Mouse (Mus musculus): Measurements from ENCODE around the gene Dedd2. TPM values are rescaled to one million over a fixed set of nuclear protein-coding genes. Genes with fewer than 3 reads are reported as not detected.

Gene Dedd2
- polyA plus RNA-seq, 1 experiment from 2014 or later = 11.0 TPM

GRCm38 (mm10) chr7:25227523-25228300 lies 7.3 kb upstream of the Dedd2 start:
- no peak overlapping the region for H3K4me3 ChIP-seq (ENCODE audit: low read depth, low read length)
- H3K4me1 ChIP-seq (ENCODE audit: control insufficient read depth, insufficient read depth, low read length) = no peaks in the 10 kb centered on the region
- DNase-seq (ENCODE audit: low spot score) (no peak), ATAC-seq (ENCODE audit: insufficient read depth, low FRiP score, low TSS enrichment) (no peak)
- no peaks in the 10 kb centered on the region for H3K9me3 ChIP-seq (ENCODE audit: control insufficient read depth, low read length)
- H3K27me3 ChIP-seq (ENCODE audit: control insufficient read depth, insufficient read depth, low read length) = no peaks in the 10 kb centered on the region
- H3K27ac ChIP-seq (ENCODE audit: low read depth, low read length) = no peak overlapping the region
- no peak overlapping the region for H3K9ac ChIP-seq (ENCODE audit: low read length)
- peaks cover 33% of the 10 kb centered on the region for H3K36me3 ChIP-seq (ENCODE audit: control insufficient read depth, insufficient read depth, low read length)
- 89% methylated on average over 1 of the region's 1 CpGs for WGBS
- no peak overlapping the region for H3K4me2 ChIP-seq (ENCODE audit: low read depth)

- ATAC-seq (ENCODE audit: insufficient read depth, low FRiP score, low TSS enrichment) = no peak
- Histone ChIP-seq H3K4me1 (ENCODE audit: control insufficient read depth, insufficient read depth, low read length) (peaks cover 20% of the 10 kb centered on the region), H3K27me3 (ENCODE audit: control insufficient read depth, insufficient read depth, low read length) (no peaks in the 10 kb centered on the region), H3K4me2 (ENCODE audit: low read depth) (peak overlapping the region; percentile 98), H3K9ac (ENCODE audit: low read length) (peak overlapping the region; percentile 59), H3K4me3 (ENCODE audit: low read depth, low read length) (peak overlapping the region; percentile 61), H3K36me3 (ENCODE audit: control insufficient read depth, insufficient read depth, low read length) (peaks cover 10% of the 10 kb centered on the region), H3K9me3 (ENCODE audit: control insufficient read depth, low read length) (no peaks in the 10 kb centered on the region), H3K27ac (ENCODE audit: low read depth, low read length) (no peak overlapping the region)
- DNase-seq (ENCODE audit: low spot score) = no peak
- WGBS = 87% methylated on average over 10 of the region's 10 CpGs
These were observed 2.0 kb upstream of the Dedd2 start for GRCm38 (mm10) chr7:25222275-25222967.

GRCm38 (mm10) chr7:25221102-25221883 lies 878 bp upstream of the Dedd2 start, which contains the start of gene Zfp526:
Zfp526 (plus strand) TSS chr7:25221425.
- Histone ChIP-seq H3K9me3 (ENCODE audit: control insufficient read depth, low read length) (no peaks in the 10 kb centered on the region), H3K4me1 (ENCODE audit: control insufficient read depth, insufficient read depth, low read length) (peaks cover 20% of the 10 kb centered on the region), H3K27ac (ENCODE audit: low read depth, low read length) (peak within 1 kb of the TSS; percentile 71), H3K27me3 (ENCODE audit: control insufficient read depth, insufficient read depth, low read length) (no peaks in the 10 kb centered on the region), H3K4me3 (ENCODE audit: low read depth, low read length) (peak within 1 kb of the TSS; percentile 61), H3K9ac (ENCODE audit: low read length) (peak within 1 kb of the TSS; percentile 59), H3K36me3 (ENCODE audit: control insufficient read depth, insufficient read depth, low read length) (peaks cover 8% of the 10 kb centered on the region), H3K4me2 (ENCODE audit: low read depth) (peak within 1 kb of the TSS; percentile 98)
- under 1% methylated on average over 45 of the region's 45 CpGs for WGBS
- DNase-seq (ENCODE audit: low spot score) (peak; percentile 99), ATAC-seq (ENCODE audit: insufficient read depth, low FRiP score, low TSS enrichment) (peak; percentile 93)

DNA sequence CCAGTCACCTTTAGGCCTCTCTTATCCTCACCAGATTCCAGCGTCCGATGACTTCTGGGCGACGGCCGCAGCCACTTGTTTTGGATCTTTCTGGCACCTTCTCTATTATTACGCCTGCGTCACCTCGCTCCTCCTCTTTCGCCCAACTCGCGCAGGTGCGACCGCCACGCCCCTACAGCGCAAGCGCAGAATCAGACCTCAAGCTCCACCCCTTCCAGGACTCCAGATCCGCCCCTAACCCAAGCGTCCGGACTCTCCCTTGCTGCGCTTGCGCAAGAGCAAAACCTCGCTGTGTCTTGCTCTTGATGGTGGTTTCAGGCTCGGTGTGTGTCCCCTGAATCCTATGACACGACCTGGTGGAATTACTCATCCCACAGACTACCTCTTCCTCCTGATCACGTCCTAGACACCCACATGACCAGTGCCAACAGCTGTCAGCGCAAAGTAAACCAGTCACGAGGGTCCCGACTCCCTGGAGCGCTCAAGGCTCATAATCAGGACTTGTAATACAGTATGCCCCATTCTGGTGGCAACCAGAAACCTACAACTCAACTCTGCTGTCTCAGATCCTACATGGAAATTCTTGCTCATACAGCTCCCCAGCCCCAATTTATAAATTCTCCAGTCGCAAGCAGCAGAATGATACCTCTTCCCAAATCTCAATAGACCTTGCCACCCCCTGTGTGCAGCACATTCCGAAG lies 509 bp downstream of the Dedd2 start:
- Histone ChIP-seq H3K36me3 (ENCODE audit: control insufficient read depth, insufficient read depth, low read length) (peaks cover 3% of the 10 kb centered on the region), H3K4me3 (ENCODE audit: low read depth, low read length) (peak overlapping the region; percentile 61), H3K27ac (ENCODE audit: low read depth, low read length) (peak overlapping the region; percentile 78), H3K9me3 (ENCODE audit: control insufficient read depth, low read length) (no peaks in the 10 kb centered on the region), H3K27me3 (ENCODE audit: control insufficient read depth, insufficient read depth, low read length) (no peaks in the 10 kb centered on the region), H3K4me1 (ENCODE audit: control insufficient read depth, insufficient read depth, low read length) (peaks cover 20% of the 10 kb centered on the region), H3K9ac (ENCODE audit: low read length) (peak overlapping the region; percentile 78), H3K4me2 (ENCODE audit: low read depth) (peak overlapping the region; percentile 98)
- ATAC-seq (ENCODE audit: insufficient read depth, low FRiP score, low TSS enrichment) (peak; percentile 63), DNase-seq (ENCODE audit: low spot score) (peak; percentile 92)
- 5% methylated on average over 31 of the region's 31 CpGs for WGBS

DNA sequence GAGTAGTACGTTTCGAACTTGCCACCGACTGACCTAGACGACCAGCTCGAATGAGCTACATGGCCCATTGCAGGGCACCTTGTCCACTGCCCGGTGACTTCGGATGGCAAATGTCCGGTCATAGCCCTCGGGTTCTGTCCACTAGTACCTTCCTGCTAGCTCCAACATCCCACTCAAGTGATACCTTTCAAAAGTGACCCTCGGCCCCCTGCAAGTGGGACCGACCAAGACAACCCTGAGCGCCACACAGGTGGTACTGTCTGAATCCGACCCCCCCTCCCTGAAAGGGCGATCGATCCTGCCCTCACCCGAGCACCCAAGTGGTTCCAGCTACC lies 1.0 kb downstream of the Dedd2 start:
- Histone ChIP-seq H3K4me1 (ENCODE audit: control insufficient read depth, insufficient read depth, low read length) (peaks cover 20% of the 10 kb centered on the region), H3K9me3 (ENCODE audit: control insufficient read depth, low read length) (no peaks in the 10 kb centered on the region), H3K27ac (ENCODE audit: low read depth, low read length) (peak overlapping the region; percentile 78), H3K9ac (ENCODE audit: low read length) (peak overlapping the region; percentile 78), H3K27me3 (ENCODE audit: control insufficient read depth, insufficient read depth, low read length) (no peaks in the 10 kb centered on the region), H3K4me2 (ENCODE audit: low read depth) (peak overlapping the region; percentile 98), H3K36me3 (ENCODE audit: control insufficient read depth, insufficient read depth, low read length) (peaks cover under 1% of the 10 kb centered on the region), H3K4me3 (ENCODE audit: low read depth, low read length) (peak overlapping the region; percentile 61)
- WGBS = under 1% methylated on average over 16 of the region's 16 CpGs
- ATAC-seq (ENCODE audit: insufficient read depth, low FRiP score, low TSS enrichment) (no peak; the same call in 1 of the 2 replicates), DNase-seq (ENCODE audit: low spot score) (no peak)

- peak overlapping the region; percentile 78 for H3K9ac ChIP-seq (ENCODE audit: low read length)
- H3K4me2 ChIP-seq (ENCODE audit: low read depth) = peak overlapping the region; percentile 98
- peak; percentile 4 for ATAC-seq (ENCODE audit: insufficient read depth, low FRiP score, low TSS enrichment)
- DNase-seq (ENCODE audit: low spot score) = peak; percentile 81
- peaks cover 20% of the 10 kb centered on the region for H3K4me1 ChIP-seq (ENCODE audit: control insufficient read depth, insufficient read depth, low read length)
- H3K27ac ChIP-seq (ENCODE audit: low read depth, low read length) = peak overlapping the region; percentile 78
- no peaks in the 10 kb centered on the region for H3K9me3 ChIP-seq (ENCODE audit: control insufficient read depth, low read length)
- WGBS = under 1% methylated on average over 52 of the region's 53 CpGs
- H3K36me3 ChIP-seq (ENCODE audit: control insufficient read depth, insufficient read depth, low read length) = no peaks in the 10 kb centered on the region
- peak overlapping the region; percentile 61 for H3K4me3 ChIP-seq (ENCODE audit: low read depth, low read length)
- no peaks in the 10 kb centered on the region for H3K27me3 ChIP-seq (ENCODE audit: control insufficient read depth, insufficient read depth, low read length)
These were observed 1.6 kb downstream of the Dedd2 start for GRCm38 (mm10) chr7:25218705-25219415.

GRCm38 (mm10) chr7:25217653-25218395 lies 2.6 kb downstream of the Dedd2 start:
- 67% methylated on average over 12 of the region's 12 CpGs for WGBS
- DNase-seq (ENCODE audit: low spot score) (no peak), ATAC-seq (ENCODE audit: insufficient read depth, low FRiP score, low TSS enrichment) (no peak)
- no peak overlapping the region; the same call in 1 of the 2 replicates for H3K4me2 ChIP-seq (ENCODE audit: low read depth)
- peak overlapping the region; percentile 61; the same call in 1 of the 2 replicates for H3K4me3 ChIP-seq (ENCODE audit: low read depth, low read length)
- no peaks in the 10 kb centered on the region for H3K36me3 ChIP-seq (ENCODE audit: control insufficient read depth, insufficient read depth, low read length)
- H3K9ac ChIP-seq (ENCODE audit: low read length) = no peak overlapping the region
- no peak overlapping the region for H3K27ac ChIP-seq (ENCODE audit: low read depth, low read length)
- H3K27me3 ChIP-seq (ENCODE audit: control insufficient read depth, insufficient read depth, low read length) = no peaks in the 10 kb centered on the region
- peaks cover 20% of the 10 kb centered on the region for H3K4me1 ChIP-seq (ENCODE audit: control insufficient read depth, insufficient read depth, low read length)
- H3K9me3 ChIP-seq (ENCODE audit: control insufficient read depth, low read length) = no peaks in the 10 kb centered on the region

All from neural tube, embryonic 11.5 days (tissue).